Mouse (Mus musculus): ENCODE data around the gene Atp5s. TPM values are rescaled to one million over a fixed set of nuclear protein-coding genes. Genes with fewer than 3 reads are reported as not detected.
A peak's percentile ranks its signal among the peaks of the same experiment; 100 is the strongest.

Atp5s gene
- total RNA-seq, 2 experiments from 2014 or later: 18.6 TPM

- no peak for DNase-seq (ENCODE audit: low spot score in 2 of 2)
Measured at GRCm38 (mm10) chr12:69730306-69730705, 5.6 kb downstream of the Atp5s start.

- DNase-seq (ENCODE audit: low spot score in 2 of 2): no peak
Measured at GRCm38 (mm10) chr12:69732221-69732620, 7.5 kb downstream of the Atp5s start.

GRCm38 (mm10) chr12:69733518-69733917 lies 8.8 kb downstream of the Atp5s start:
- no peak for DNase-seq (ENCODE audit: low spot score in 2 of 2)

GRCm38 (mm10) chr12:69733923-69734322 lies 9.2 kb downstream of the Atp5s start:
- no peak for DNase-seq (ENCODE audit: low spot score in 2 of 2)

- DNase-seq (ENCODE audit: low spot score in 2 of 2): no peak
Measured at GRCm38 (mm10) chr12:69741965-69742364, 17.2 kb downstream of the Atp5s start.

GRCm38 (mm10) chr12:69744138-69744537 lies 19.4 kb downstream of the Atp5s start:
- no peak for DNase-seq (ENCODE audit: low spot score in 2 of 2)

GRCm38 (mm10) chr12:69751864-69752341 lies 27.2 kb downstream of the Atp5s start:
- no peak for DNase-seq (ENCODE audit: low spot score in 2 of 2)

- DNase-seq (ENCODE audit: low spot score in 2 of 2): no peak
Measured at GRCm38 (mm10) chr12:69753936-69754335, 29.2 kb downstream of the Atp5s start.

GRCm38 (mm10) chr12:69756015-69756414 lies 31.3 kb downstream of the Atp5s start:
- DNase-seq (ENCODE audit: low spot score in 2 of 2): no peak

- DNase-seq (ENCODE audit: low spot score in 2 of 2): peak; percentile 50 to 84
Measured at GRCm38 (mm10) chr12:69757418-69758141, 32.8 kb downstream of the Atp5s start.

GRCm38 (mm10) chr12:69758221-69759185 lies 33.8 kb downstream of the Atp5s start:
- no peak for DNase-seq (ENCODE audit: low spot score in 2 of 2)

GRCm38 (mm10) chr12:69759267-69759885 lies 34.6 kb downstream of the Atp5s start:
- DNase-seq (ENCODE audit: low spot score in 2 of 2): no peak

GRCm38 (mm10) chr12:69760014-69760413 lies 35.3 kb downstream of the Atp5s start:
- no peak for DNase-seq (ENCODE audit: low spot score in 2 of 2)

- no peak for DNase-seq (ENCODE audit: low spot score in 2 of 2)
Measured at GRCm38 (mm10) chr12:69760743-69761406, 36.1 kb downstream of the Atp5s start.

- no peak for DNase-seq (ENCODE audit: low spot score in 2 of 2)
Measured at GRCm38 (mm10) chr12:69761603-69762002, 36.9 kb downstream of the Atp5s start.

GRCm38 (mm10) chr12:69765543-69765942 lies 40.8 kb downstream of the Atp5s start:
- no peak for DNase-seq (ENCODE audit: low spot score in 2 of 2)

GRCm38 (mm10) chr12:69766185-69766904 lies 41.6 kb downstream of the Atp5s start:
- DNase-seq (ENCODE audit: low spot score in 2 of 2): no peak

GRCm38 (mm10) chr12:69767476-69768258 lies 42.9 kb downstream of the Atp5s start:
- no peak for DNase-seq (ENCODE audit: low spot score in 2 of 2)

- no peak for DNase-seq (ENCODE audit: low spot score in 2 of 2)
Measured at GRCm38 (mm10) chr12:69768841-69769240, 44.1 kb downstream of the Atp5s start.
